Mouse (Mus musculus) layer of hippocampus, postnatal 36 days (tissue): ENCODE results near the gene 5330417H12Rik. TPM values are rescaled to one million over a fixed set of nuclear protein-coding genes. Genes with fewer than 3 reads are reported as not detected.

Source experiments
- DNase-seq, 2 experiments: peaks; one replicate each; pipeline ENCODE4 v3.0.0; 2022
- total RNA-seq, 2 experiments: library from RNA; stranded (reverse); gene quantifications; 2 replicates each; pipeline ENCODE4 v1.2.3; 2021

5330417H12Rik gene
- not detected for total RNA-seq

DNA sequence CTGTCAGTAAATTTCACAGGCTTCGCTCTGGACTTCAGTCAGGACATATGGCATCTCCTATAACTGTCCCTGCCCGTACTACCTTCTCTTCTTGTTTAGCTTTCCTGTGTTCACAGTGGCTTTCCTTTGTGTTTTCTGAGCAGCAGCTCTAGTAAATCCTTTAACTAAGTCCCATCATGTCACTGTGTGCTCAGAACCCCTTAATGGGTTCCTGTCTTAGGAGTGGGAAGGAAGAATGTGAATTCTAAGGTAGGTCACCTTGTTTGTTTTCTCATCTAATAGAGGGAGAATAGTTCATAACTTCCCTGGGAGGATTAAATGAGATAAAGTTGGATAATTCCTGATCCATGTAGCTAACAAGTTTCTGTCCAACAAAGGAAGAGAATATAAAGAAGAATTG, at the start of gene 5330417H12Rik:
Gene 5330417H12Rik (minus strand): TSS at position 101 of the 400 bp plus-strand sequence.
- no peak for DNase-seq

GRCm38 (mm10) chr7:107668514-107668913, 43.6 kb upstream of the 5330417H12Rik start:
- no peak for DNase-seq

GRCm38 (mm10) chr7:107666262-107666902, 41.4 kb upstream of the 5330417H12Rik start:
- no peak for DNase-seq

DNA sequence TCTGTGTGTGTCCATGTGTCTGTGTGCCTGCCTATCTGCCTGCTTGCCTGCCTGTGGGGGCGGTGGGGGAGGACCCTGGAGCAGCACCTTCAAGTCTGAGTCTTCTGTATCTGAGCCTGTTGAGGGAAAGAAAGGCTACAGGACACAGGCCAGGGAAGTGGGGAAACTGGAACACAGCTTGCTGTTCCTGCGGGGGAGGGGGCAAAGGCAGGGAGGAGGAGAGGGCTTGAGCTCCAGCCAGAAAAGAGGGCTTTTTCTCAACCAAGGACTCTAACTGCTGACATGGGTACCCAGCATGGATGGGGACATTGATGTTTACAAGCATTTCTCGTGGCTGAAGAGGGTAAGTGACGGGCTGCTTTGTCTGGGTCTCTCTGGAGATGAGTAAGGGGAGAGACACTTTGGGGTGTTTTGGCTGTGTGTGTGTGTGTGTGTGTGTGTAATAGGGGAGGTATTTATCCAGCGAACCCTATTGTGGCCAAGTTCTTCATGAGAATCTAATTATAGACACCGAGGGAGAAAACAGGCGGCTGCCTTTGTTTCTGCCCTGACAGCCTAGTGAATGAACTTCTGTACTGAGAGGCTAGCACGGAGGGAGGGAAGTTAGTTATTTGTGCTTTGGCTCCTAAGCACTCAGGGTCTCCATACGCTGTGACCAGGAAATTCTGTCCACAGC, 40.8 kb upstream of the 5330417H12Rik start:
- DNase-seq: peak; percentile 28 to 44

GRCm38 (mm10) chr7:107665221-107665585, 40.2 kb upstream of the 5330417H12Rik start:
- DNase-seq: no peak

DNA sequence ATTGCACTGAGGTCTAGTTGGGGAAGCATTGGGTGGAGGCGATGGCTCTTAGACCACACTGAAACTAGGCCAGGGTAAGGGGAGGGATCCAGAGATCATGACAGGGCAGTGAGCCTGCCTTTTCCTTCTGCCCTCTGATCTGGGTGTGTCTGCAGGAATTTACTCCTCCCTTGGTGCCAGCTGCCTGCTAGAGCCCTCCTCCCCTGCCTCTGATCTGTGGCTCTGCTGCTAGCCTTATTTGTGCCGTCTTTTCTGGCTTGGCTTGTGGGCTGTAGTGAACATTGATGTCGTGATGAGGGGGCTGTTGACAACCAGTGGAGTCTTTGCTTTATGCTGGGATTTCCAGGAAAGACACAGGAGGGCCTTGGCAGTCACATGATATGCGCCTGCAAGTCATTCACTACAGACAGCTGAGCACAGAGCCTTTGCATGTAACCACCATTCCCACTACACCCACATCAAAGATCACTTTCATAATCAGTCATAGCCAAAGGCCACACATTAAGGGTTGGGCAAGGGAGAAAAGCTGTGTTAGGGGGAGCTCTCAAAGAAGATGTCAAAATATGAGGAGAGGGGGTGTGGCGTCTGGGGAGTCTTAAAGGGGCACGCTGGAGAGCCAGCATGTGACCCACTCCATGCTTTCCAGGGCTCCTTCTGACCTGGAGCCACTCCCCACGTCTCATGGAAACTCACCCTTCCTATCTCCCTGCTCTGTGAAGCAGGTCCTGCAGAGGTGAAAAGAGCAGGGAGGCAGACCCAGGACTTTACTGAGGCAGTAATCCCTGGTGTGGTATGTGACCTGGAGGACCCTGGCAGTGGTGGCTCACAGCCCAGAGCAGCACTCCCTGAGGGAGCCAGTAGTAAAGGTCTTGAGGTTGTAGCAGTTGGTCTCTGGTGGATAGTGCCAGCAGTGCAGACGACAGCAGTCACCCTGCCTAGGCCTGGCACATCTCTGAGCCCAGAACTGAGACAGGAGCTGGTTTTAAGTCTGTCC, 39.4 kb upstream of the 5330417H12Rik start:
- DNase-seq: no peak

DNA sequence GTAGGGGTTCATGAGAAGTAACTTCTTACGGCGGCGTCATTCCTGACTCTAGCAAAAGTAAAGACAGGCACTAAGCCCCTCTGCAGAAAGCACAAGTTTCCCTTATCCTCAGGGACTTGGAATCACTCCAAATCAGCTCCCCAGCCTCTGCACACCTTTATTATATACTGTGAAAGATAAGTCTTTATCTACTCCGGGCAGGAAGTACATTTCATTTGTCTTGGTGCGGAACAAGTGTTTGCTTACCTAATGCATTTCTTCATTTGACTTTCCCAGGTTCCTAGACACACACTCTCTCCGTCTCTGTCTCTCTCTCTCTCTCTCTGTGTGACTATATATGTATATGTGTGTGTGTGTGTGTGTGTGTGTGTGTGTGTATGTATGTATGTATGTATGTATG, 38.7 kb upstream of the 5330417H12Rik start:
- no peak for DNase-seq

DNA sequence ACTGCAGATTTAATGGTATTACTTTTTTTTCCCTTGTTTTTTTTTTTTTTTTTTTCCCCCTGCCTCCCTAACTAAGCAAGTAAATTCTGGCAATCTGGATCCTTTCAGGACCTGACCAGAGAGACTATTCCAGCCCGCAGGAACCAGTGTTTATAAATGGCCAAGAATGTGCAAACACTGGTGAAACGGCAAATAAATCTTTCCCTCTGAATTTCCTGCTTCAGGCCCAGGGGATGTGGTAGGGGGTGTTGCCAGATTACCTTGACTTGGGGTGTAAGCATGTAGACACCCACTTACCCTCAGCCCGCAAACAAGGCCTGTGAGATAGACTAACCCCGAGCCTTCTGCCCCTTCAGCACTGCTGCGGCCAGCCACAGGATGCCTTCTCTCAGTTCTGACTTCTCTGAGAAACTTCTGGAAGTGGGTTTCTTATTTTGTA, 36.9 kb upstream of the 5330417H12Rik start:
- DNase-seq: no peak

DNA sequence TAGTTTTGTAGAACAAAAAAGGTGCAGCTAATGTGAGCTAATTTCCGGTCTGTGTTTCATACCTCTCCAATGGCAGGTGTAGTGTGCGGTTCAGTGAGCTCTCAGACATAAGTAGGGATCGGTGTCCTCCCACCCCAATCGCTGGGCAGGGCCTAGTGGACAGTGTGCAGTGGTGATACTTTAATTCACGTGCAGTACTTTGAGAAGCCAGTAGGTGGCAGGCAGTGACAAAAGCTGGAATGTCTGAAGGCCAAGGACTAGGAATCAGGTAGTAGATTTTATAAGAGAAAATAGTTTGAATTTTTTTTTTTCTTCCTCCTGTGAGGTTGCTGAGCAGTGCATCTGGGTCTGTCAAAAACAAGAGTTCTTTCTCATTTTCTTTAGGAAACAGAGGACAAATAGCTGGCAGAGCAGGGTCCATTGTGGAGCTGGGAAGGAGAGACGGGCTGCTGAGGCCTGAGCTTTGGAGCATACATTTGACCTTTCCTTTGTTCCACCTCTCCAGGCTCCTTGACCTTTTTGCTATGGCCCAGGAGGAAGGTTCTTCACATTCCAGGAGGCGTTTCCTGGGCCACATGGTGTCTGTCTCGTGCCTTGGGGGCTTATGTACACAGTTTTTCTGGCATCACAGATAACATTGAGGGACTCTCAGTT, 36.4 kb upstream of the 5330417H12Rik start:
- DNase-seq: peak; percentile 31 to 51

DNA sequence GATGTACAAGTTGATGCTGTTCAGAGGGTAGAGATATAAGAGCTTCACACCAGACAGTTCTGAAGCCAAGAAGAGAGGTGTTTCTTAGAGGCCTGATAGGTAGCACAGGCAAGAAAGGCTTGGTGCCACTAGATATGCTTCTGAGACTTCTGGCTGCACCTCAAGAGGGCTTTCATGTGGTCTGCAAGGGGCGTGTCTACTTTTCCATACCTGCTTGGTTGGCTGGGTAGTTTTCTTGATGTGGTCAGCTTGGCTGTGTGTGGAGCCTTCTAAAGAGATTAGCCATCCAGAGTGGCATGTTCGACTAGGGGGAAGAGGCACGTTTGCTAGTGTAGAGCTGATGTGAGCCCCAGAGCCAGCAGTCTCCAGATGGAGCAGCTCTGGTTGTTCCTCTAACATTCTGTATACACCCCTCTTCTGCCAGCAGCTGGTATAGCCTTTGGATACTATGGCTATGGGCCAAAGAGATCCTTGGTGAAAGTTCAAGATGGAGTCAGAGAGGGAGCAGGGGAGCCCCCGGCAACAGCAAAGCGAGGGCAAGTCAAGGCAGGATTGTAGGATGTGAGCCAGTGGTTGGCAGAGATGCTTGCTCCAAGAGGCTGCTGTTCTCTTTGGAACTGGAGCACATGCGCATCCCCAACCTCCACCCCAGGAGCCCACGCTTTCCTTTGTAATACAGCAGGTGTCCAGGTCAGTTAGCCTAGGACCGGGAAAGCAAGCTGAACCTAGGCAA, 34.4 kb upstream of the 5330417H12Rik start:
- no peak for DNase-seq

- no peak for DNase-seq
Measured at GRCm38 (mm10) chr7:107656451-107656850, 31.5 kb upstream of the 5330417H12Rik start.

- no peak for DNase-seq
Measured at GRCm38 (mm10) chr7:107651821-107652220, 26.9 kb upstream of the 5330417H12Rik start.

- DNase-seq: no peak
Measured at GRCm38 (mm10) chr7:107649990-107650389, 25.0 kb upstream of the 5330417H12Rik start.

GRCm38 (mm10) chr7:107648937-107649688, 24.2 kb upstream of the 5330417H12Rik start:
- DNase-seq: no peak

DNA sequence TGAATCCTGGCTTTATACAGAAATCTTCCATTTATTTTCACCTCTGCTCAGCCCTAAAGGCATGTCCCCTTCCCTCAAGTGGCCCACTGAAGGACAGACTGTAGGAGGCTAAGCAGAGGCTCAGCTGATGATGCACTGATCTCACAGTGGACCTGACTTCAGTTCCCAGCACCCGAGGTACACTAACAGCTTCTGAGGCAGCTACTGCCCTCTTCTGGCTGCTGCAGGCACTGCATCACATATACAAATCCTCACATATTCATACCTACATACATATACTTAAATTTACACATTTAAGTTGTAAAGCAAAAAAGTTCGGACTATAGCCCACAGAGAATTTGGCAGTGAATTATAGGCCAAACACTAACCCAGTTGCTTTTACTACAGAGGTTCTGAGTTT, 20.0 kb upstream of the 5330417H12Rik start:
- no peak for DNase-seq

GRCm38 (mm10) chr7:107642586-107643275, 17.8 kb upstream of the 5330417H12Rik start:
- DNase-seq: no peak

DNA sequence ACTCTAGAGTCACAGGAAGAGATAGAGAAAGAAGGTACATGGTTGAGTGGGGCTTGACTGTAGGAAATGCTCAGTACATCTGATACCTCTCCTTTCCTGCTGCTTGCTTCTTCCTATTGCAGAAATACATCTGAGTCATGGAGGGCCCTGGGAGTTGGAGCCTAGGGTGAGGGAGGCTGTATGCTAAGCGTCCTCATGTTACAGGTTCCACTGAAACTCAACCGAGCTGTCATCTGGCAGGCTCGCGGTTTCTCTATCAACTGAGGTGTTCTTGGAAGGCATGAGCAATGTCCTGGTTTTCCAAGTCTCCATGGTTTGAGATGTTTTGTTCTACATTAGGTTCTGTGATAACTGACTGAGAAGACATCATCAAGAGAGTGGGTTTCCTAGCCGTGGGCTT, 13.1 kb upstream of the 5330417H12Rik start:
- DNase-seq: no peak

- DNase-seq: no peak
Measured at GRCm38 (mm10) chr7:107637398-107637797, 12.4 kb upstream of the 5330417H12Rik start.

GRCm38 (mm10) chr7:107633201-107633600, 8.2 kb upstream of the 5330417H12Rik start:
- no peak for DNase-seq

- DNase-seq: no peak
Measured at GRCm38 (mm10) chr7:107628383-107628782, 3.4 kb upstream of the 5330417H12Rik start.
